Mouse (Mus musculus) intestine, embryonic 16.5 days (tissue): ENCODE measurements around the gene Col9a2. TPM values are rescaled to one million over a fixed set of nuclear protein-coding genes. Genes with fewer than 3 reads are reported as not detected.

Source experiments
- ATAC-seq: fragments of 200-750 bp; cut with Nextera tagmentation; 2 replicates; pipeline ENCODE4 v1.8.0; 2017; ENCODE audit warnings: moderate TSS enrichment, moderate library complexity
- H3K27ac ChIP-seq: fragments of 300-500 bp; sonication (generic); 2 replicates; pipeline ENCODE4 v1.5.1; 2014; ENCODE audit warnings: mild to moderate bottlenecking, low read length
- H3K27me3 ChIP-seq: fragments of 300-500 bp; sonication (generic); replicated peaks from 2 replicates; pipeline ENCODE4 v1.6.1; 2014; ENCODE audit warnings: low read length, control low read depth, mixed read lengths; ENCODE audit not compliant: control insufficient read depth, insufficient read depth
- H3K36me3 ChIP-seq: fragments of 300-500 bp; sonication (generic); 2 replicates; pipeline ENCODE4 v1.6.1; 2014; ENCODE audit warnings: low read length, control low read depth; ENCODE audit not compliant: control insufficient read depth, insufficient read depth
- H3K4me1 ChIP-seq: fragments of 300-500 bp; sonication (generic); 2 replicates; pipeline ENCODE4 v1.6.1; 2014; ENCODE audit warnings: low read length, control low read depth, mixed read lengths; ENCODE audit not compliant: control insufficient read depth, insufficient read depth
- H3K4me2 ChIP-seq: fragments of 300-500 bp; sonication (generic); 2 replicates; pipeline ENCODE4 v1.6.1; 2014; ENCODE audit warnings: low read depth, low read length, control low read depth
- H3K4me3 ChIP-seq: fragments of 300-500 bp; sonication (generic); 2 replicates; pipeline ENCODE4 v1.5.1; 2014; ENCODE audit warnings: mild to moderate bottlenecking, low read length
- H3K9ac ChIP-seq: fragments of 300-500 bp; sonication (generic); 2 replicates; pipeline ENCODE4 v1.6.1; 2014; ENCODE audit warnings: low read depth, low read length
- H3K9me3 ChIP-seq: fragments of 300-500 bp; sonication (generic); 2 replicates; pipeline ENCODE4 v1.6.1; 2016; ENCODE audit warnings: low read length, control low read depth; ENCODE audit not compliant: control insufficient read depth
- WGBS: fragments of 180-500 bp; shearing (Covaris S2); extraction: QIAGEN DNeasy Blood & Tissue Kit; methylation state at CpG from one replicate; pipeline ENCODE4 v1.1.7; 2014; 5-methylcytosine and 5-hydroxymethylcytosine counted together
- polyA plus RNA-seq: library from polyadenylated mRNA; unstranded; fragments of >200 nt; fragmentation: Nextera tagmentation; extraction: Ambion mirVana; gene quantifications from 2 replicates; pipeline ENCODE4 v1.2.1, GENCODE M21; 2015

Col9a2 gene
- polyA plus RNA-seq, 1 experiment from 2014 or later, result 4.5 TPM

DNA sequence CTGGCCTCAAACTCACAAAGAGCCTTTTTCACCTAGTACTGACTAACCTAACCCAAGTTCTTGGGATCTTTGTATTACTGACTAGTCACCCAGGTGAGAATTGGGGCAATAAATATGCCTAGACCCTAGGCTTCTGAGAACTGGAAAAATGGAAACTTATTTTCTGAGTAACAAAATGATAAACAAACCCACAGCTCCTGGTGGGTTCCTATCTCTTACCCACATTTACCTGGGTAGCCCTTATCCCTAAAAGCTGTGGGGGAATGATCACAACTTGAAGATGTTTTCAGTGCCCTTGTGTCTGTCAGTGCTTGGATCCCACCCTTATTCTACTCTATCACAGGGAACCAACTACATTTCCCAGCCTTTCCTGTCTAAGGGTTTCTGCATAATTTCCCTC is 32.2 kb upstream of the Col9a2 start:
- H3K9me3 ChIP-seq, result no peaks in the 10 kb centered on the region
- no peaks in the 10 kb centered on the region for H3K27me3 ChIP-seq
- no peak overlapping the region for H3K4me3 ChIP-seq
- H3K36me3 ChIP-seq, result no peaks in the 10 kb centered on the region
- no peak overlapping the region for H3K27ac ChIP-seq
- no peak overlapping the region for H3K9ac ChIP-seq
- ATAC-seq, result no peak
- no peak overlapping the region for H3K4me2 ChIP-seq
- H3K4me1 ChIP-seq, result peaks cover 21% of the 10 kb centered on the region

DNA sequence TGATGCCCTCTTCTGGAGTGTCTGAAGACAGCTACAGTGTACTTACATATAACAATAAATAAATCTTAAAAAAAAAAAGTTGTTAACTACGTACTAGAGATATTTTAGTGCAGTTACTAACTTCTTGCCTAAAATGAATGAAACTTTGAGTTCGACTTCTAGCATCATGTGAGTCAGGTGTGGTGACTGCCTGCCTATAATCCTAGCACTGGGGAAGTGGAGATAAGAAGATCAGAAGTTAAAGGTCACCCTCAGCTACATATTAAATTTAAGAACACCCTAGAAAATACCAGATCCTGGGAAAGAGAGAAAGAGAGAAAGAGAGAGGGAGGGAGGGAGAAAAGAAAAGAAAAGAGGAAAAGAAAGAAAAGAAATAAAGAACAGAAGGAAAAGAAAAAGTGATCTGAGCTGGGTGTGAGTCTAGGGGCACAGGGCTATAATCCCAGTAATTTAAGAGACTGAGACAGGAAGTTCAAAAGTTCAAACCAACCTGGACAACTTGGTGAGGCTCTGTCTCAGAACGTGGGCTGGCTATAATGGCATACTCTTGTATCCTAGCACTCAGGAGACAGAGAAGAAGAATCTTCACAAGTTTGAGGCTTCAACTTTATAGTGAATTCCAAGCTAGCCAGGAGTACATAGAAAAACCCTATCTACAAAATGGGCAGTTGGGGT is 31.0 kb upstream of the Col9a2 start:
- H3K4me1 ChIP-seq, result peaks cover 11% of the 10 kb centered on the region
- no peaks in the 10 kb centered on the region for H3K9me3 ChIP-seq
- H3K27ac ChIP-seq, result no peak overlapping the region
- H3K36me3 ChIP-seq, result no peaks in the 10 kb centered on the region
- peak; percentile 75 for ATAC-seq
- no peak overlapping the region for H3K9ac ChIP-seq
- WGBS, result 47% methylated on average over 3 of the region's 3 CpGs
- H3K27me3 ChIP-seq, result no peaks in the 10 kb centered on the region
- no peak overlapping the region for H3K4me2 ChIP-seq
- H3K4me3 ChIP-seq, result no peak overlapping the region

DNA sequence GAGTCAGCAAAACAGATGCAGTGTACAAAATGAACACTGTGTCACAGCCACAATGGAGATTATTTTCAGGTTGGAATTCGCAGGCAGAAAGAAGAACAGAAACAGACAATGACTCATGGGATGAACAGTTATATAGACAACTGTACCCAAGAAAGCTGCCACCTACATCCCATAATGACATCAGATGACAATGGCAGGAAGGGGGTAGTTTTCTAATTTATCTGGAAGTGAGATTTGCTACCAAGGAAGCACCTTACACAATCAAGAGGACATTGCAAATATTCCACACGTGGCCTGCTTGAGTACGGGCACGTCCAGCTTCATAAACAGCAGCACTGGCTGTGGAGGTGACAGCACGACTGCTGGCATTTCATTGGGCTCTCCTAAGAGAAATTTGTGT is 30.0 kb upstream of the Col9a2 start:
- WGBS, result 82% methylated on average over 5 of the region's 5 CpGs
- H3K36me3 ChIP-seq, result no peaks in the 10 kb centered on the region
- H3K9me3 ChIP-seq, result no peaks in the 10 kb centered on the region
- no peak overlapping the region for H3K27ac ChIP-seq
- ATAC-seq, result no peak
- H3K4me1 ChIP-seq, result peaks cover 11% of the 10 kb centered on the region
- H3K4me2 ChIP-seq, result no peak overlapping the region
- no peak overlapping the region for H3K9ac ChIP-seq
- H3K4me3 ChIP-seq, result no peak overlapping the region
- H3K27me3 ChIP-seq, result no peaks in the 10 kb centered on the region

DNA sequence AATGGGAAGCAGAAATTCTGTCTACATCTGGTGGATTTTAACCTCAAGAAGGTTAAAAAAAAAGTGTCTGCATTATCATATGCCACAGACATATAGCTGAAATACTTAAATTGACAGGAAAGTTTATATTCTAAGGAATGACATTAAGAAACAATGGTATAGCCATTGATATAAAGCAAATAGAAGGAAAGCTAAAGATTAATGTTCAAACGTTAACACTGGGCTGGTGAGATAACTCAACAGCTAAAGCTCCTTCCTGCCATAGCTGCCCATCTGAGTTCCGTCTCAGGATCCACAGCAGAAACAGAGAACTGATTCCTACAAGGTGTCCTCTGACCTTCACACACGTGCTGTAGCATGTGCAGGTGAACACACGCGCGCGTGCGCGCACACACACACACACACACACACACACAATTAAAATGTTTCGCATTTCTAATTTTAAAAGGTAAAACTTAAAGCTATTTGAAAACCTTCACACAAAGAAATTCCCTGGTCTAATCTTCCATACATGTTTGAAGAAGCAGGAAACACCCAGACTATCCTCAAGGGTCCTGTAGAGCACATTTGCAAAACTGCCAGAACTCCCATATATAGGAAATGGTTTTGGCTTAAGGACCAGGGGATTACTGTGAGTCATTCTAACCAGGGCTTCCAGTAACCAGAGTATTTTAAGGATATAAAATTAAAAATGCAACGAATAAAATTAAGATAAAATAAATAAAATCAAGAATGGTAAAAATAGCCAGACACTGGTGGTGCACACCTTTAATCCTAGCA is 28.2 kb upstream of the Col9a2 start:
- Histone ChIP-seq H3K27ac (no peak overlapping the region), H3K9me3 (no peaks in the 10 kb centered on the region), H3K36me3 (no peaks in the 10 kb centered on the region), H3K9ac (no peak overlapping the region), H3K4me3 (no peak overlapping the region), H3K4me1 (peaks cover 15% of the 10 kb centered on the region), H3K27me3 (no peaks in the 10 kb centered on the region), H3K4me2 (no peak overlapping the region)
- WGBS, result 74% methylated on average over 11 of the region's 11 CpGs
- ATAC-seq, result no peak

DNA sequence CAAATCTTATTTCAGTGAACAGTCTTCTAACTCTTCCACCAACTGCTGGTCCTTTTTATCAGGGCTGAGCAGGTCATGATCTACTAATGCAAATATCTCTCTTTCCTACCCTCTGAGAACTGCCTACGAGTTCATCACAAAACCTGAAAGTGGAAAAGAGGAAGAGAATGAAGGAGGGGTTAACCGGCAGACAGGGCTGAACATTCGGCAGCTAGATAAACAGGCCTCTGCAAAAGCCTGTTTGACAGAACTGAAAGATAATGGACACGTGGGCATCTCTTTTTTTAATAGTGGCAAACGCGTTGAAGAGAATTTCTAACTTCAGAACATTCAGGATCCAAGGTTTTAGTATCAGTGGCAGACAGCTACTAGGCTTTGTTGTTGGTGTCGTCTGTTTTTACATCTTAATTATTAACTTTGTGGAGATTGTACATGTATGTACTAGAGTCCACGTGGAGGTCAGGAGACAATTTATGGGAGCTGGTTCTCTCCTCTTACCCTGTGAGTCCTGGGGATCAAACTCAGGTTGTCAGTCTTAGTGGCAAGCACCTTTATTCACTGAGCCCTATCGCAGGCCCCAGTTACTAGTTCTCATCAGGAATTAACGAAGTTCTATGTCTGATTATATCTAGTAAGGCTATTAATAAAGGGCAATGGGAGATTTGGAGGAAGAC is 24.5 kb upstream of the Col9a2 start:
- WGBS, result 52% methylated on average over 10 of the region's 10 CpGs
- Histone ChIP-seq H3K4me1 (peaks cover 12% of the 10 kb centered on the region), H3K4me3 (0 out of 2 replicates have a peak overlapping the region, but pooled peaks have one; percentile 10), H3K9me3 (no peaks in the 10 kb centered on the region), H3K27ac (no peak overlapping the region), H3K27me3 (no peaks in the 10 kb centered on the region), H3K36me3 (no peaks in the 10 kb centered on the region), H3K4me2 (peak overlapping the region; percentile 10; the same call in 1 of the 2 replicates), H3K9ac (no peak overlapping the region)
- ATAC-seq, result peak; percentile 10; the same call in 1 of the 2 replicates

DNA sequence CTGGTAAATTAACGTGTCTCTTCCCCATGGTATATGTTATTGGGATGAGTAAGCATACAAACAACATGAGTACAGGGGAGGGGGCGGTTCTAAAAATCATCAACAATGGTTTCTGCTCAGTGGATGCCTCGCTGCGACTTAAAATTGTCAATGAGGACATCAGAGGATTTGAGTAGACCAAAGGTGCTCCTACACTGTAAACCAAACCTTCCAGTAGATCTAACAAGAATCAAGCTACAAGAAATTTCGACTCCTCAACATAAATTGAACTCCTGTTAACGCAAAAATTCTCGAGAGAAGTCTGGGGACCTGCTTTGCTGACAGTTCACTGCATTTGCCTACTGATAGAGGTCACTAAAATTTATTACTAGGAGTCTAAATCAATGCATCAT is 23.9 kb upstream of the Col9a2 start:
- Histone ChIP-seq H3K27me3 (no peaks in the 10 kb centered on the region), H3K4me3 (0 out of 2 replicates have a peak overlapping the region, but pooled peaks have one; percentile 5), H3K4me2 (peak overlapping the region; percentile 10; the same call in 1 of the 2 replicates), H3K4me1 (peaks cover 11% of the 10 kb centered on the region), H3K27ac (peak overlapping the region; percentile 9; the same call in 1 of the 2 replicates), H3K9me3 (no peaks in the 10 kb centered on the region), H3K36me3 (no peaks in the 10 kb centered on the region), H3K9ac (no peak overlapping the region)
- WGBS, result 76% methylated on average over 7 of the region's 7 CpGs
- ATAC-seq, result no peak

DNA sequence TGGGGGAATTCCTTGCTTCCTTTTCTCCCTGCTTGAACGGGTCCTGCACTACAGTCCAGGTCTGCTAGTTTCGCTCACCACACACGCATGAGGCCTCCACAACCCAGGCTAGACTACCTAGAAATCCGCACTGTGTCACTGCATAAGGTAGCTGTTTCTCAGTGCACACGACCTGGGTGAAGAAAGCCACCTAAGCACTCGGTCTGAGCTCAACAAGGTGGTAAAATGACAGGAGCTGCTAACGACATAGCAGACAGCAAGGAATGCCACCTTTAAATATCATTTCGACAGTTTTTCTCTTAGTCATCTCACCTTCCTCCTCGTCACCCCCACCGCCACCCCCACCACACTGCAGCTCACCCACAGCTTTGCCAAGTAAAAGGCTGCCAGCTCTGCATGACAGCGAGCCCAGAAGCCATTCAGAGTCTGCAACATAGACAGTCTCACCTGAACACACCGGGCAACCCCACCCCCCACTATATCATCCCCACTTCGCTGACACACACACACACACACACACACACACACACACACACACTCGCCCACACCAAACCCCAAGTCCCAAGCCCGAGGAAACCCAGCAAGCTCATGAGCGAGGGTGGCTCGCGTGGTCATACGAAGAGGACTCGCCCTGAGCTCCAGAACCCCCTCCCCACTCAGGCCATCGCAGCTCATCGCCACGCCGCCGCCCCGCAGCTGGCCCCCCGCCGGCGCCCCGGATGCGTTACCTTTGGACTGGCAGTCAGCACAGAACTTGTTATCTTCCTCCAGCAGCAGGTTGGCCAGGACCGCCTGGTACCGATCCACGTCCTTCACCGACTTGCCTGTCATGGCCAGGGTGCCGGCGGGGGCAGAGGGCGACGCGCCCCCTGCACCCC is 22.9 kb upstream of the Col9a2 start:
- no peaks in the 10 kb centered on the region for H3K9me3 ChIP-seq
- no peaks in the 10 kb centered on the region for H3K27me3 ChIP-seq
- peaks cover 11% of the 10 kb centered on the region for H3K4me1 ChIP-seq
- H3K4me3 ChIP-seq, result peak overlapping the region; percentile 99
- H3K9ac ChIP-seq, result peak overlapping the region; percentile 98
- peak overlapping the region; percentile 82 for H3K27ac ChIP-seq
- no peaks in the 10 kb centered on the region for H3K36me3 ChIP-seq
- ATAC-seq, result peak; percentile 19
- peak overlapping the region; percentile 82 for H3K4me2 ChIP-seq
- 4% methylated on average over 40 of the region's 40 CpGs for WGBS

DNA sequence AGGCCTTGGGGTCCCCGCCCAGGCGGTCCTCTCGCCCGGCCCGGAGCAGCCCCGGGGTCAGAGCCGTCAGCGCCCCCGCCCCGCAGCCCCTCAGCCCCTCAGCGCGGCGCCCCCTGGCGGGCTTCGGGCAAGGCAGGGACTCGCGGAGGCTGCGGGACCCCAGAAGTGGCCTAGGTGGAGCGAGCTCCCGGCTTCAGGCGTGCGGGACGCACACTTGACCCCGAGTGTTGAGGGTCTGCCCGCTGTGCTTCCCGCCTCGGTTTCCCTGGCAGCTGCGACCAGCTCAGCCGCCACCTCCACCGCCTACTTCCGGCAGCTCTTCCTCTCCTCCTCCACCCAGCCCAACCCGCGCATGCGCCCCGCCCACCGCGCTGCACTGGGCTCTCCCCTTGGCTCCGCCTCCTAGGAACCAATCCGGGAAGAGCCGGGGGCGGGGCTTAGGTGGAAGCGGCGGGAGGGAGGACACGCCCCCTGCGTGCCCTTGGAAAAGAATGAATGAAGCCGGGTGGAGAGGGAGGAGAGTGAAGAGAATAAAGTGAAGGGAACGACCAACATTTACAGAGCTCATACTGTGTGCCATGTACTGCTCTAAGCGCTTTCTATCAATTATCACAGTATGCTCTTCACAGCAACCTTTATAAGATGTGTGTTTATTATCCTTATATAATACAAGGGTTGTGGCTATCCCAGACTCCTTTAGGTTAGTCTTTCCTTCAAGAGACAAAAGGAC is 22.1 kb upstream of the Col9a2 start, which contains the start of gene Smap2:
TSS of gene Smap2 (minus strand) at position 320 of the 730 bp plus-strand sequence.
- H3K27me3 ChIP-seq, result no peaks in the 10 kb centered on the region
- H3K4me1 ChIP-seq, result peaks cover 11% of the 10 kb centered on the region
- H3K9me3 ChIP-seq, result no peaks in the 10 kb centered on the region
- WGBS, result under 1% methylated on average over 42 of the region's 48 CpGs
- peak within 1 kb of the TSS; percentile 82 for H3K4me2 ChIP-seq
- H3K27ac ChIP-seq, result peak within 1 kb of the TSS; percentile 82
- H3K9ac ChIP-seq, result peak within 1 kb of the TSS; percentile 98
- peak within 1 kb of the TSS; percentile 99 for H3K4me3 ChIP-seq
- no peaks in the 10 kb centered on the region for H3K36me3 ChIP-seq
- peak; percentile 97 for ATAC-seq
